Mouse (Mus musculus): ENCODE data around the gene Olfr763. TPM values are rescaled to one million over a fixed set of nuclear protein-coding genes. Genes with fewer than 3 reads are reported as not detected.
"Not testable (repeated sequence)": the region's sequence is repeated elsewhere in the genome, so short reads cannot be mapped to it uniquely, and the experiment has no call there.

Olfr763 gene
- total and polyA plus RNA-seq, 3 experiments, result not detected

- DNase-seq, result not testable (repeated sequence)
Observed at GRCm38 (mm10) chr10:129049898-129050297, 39.3 kb downstream of the Olfr763 start, which contains the start of gene Olfr765. Gene Olfr765 (minus strand): TSS chr10:129049998.

Other genes starting within 250 kb of the Olfr763 start
- 10 to 100 TPM; 35.8 to 64.4 TPM for gene Mmp19, start 219.9 kb upstream of the Olfr763 start, total RNA-seq (2021)
- gene Mmp19, start 219.9 kb upstream of the Olfr763 start, polyA plus RNA-seq (2012; rRNA removed), result 16.0 and 16.8 TPM in 2 replicates
- gene Dnajc14, start 206.7 kb upstream of the Olfr763 start, total RNA-seq (2021), result 10 to 100 TPM; 61.8 to 77.2 TPM
- gene Dnajc14, start 206.7 kb upstream of the Olfr763 start, polyA plus RNA-seq (2012; rRNA removed), result 7.1 and 10.6 TPM in 2 replicates
- 1 to 10 TPM; 6.7 to 9.4 TPM for gene Tmem198b, start 206.4 kb upstream of the Olfr763 start, total RNA-seq (2021)
- 15.6 and 18.0 TPM in 2 replicates for gene Tmem198b, start 206.4 kb upstream of the Olfr763 start, polyA plus RNA-seq (2012; rRNA removed)
- gene Sarnp, start 193.5 kb upstream of the Olfr763 start, total RNA-seq (2021), result 10 to 100 TPM; 52.7 to 55.8 TPM
- 1.3 and 1.5 TPM in 2 replicates for gene Sarnp, start 193.5 kb upstream of the Olfr763 start, polyA plus RNA-seq (2012; rRNA removed)
- 10 to 100 TPM; 52.3 to 64.8 TPM for gene Ormdl2, start 189.1 kb upstream of the Olfr763 start, total RNA-seq (2021)
- gene Ormdl2, start 189.1 kb upstream of the Olfr763 start, polyA plus RNA-seq (2012; rRNA removed), result 29.4 and 36.8 TPM in 2 replicates
- gene Gdf11, start 119.1 kb upstream of the Olfr763 start, total RNA-seq (2021), result 1 to 10 TPM; 1.8 to 2.3 TPM
- 0.55 and 0.99 TPM in 2 replicates for gene Gdf11, start 119.1 kb upstream of the Olfr763 start, polyA plus RNA-seq (2012; rRNA removed)
- 100 to 1,000 TPM; 279 to 433 TPM for gene Cd63, start 109.8 kb upstream of the Olfr763 start, total RNA-seq (2021)
- gene Cd63, start 109.8 kb upstream of the Olfr763 start, polyA plus RNA-seq (2012; rRNA removed), result 38.2 and 44.2 TPM in 2 replicates
- 10 to 100 TPM; 11.2 to 15.9 TPM for gene Rdh5, start 87.9 kb upstream of the Olfr763 start, total RNA-seq (2021)
- gene Rdh5, start 87.9 kb upstream of the Olfr763 start, polyA plus RNA-seq (2012; rRNA removed), result 24.3 and 29.3 TPM in 2 replicates
- gene Bloc1s1, start 86.8 kb upstream of the Olfr763 start, total RNA-seq (2021), result 100 to 1,000 TPM; 174 to 223 TPM
- 99.2 and 115 TPM in 2 replicates for gene Bloc1s1, start 86.8 kb upstream of the Olfr763 start, polyA plus RNA-seq (2012; rRNA removed)
- 10 to 100 TPM in 1 of 2 experiments, 1 to 10 TPM in 1; 8.4 to 25.6 TPM for gene Itga7, start 77.0 kb upstream of the Olfr763 start, total RNA-seq (2021)
- gene Itga7, start 77.0 kb upstream of the Olfr763 start, polyA plus RNA-seq (2012; rRNA removed), result 19.6 and 32.5 TPM in 2 replicates
- gene Mettl7b, start 49.8 kb upstream of the Olfr763 start, total RNA-seq (2021), result 1 to 10 TPM in 1 of 2 experiments, under 1 TPM in 1; 0.79 to 3.5 TPM
- 0.52 and 0.97 TPM in 2 replicates for gene Mettl7b, start 49.8 kb upstream of the Olfr763 start, polyA plus RNA-seq (2012; rRNA removed)
- not detected for gene Olfr9, start 21.4 kb upstream of the Olfr763 start, total RNA-seq (2021)
- not detected in 2 replicates for gene Olfr9, start 21.4 kb upstream of the Olfr763 start, polyA plus RNA-seq (2012; rRNA removed)
- not detected for gene Olfr764-ps1, start 29.1 kb downstream of the Olfr763 start, total RNA-seq (2021)
- gene Olfr764-ps1, start 29.1 kb downstream of the Olfr763 start, polyA plus RNA-seq (2012; rRNA removed), result not detected in 2 replicates
- not detected for gene Olfr765, start 39.2 kb downstream of the Olfr763 start, total RNA-seq (2021)
- gene Olfr765, start 39.2 kb downstream of the Olfr763 start, polyA plus RNA-seq (2012; rRNA removed), result not detected in 2 replicates
- gene Olfr766-ps1, start 58.2 kb downstream of the Olfr763 start, total RNA-seq (2021), result not detected
- not detected in 2 replicates for gene Olfr766-ps1, start 58.2 kb downstream of the Olfr763 start, polyA plus RNA-seq (2012; rRNA removed)
- not detected for gene Olfr767, start 72.1 kb downstream of the Olfr763 start, total RNA-seq (2021)
- not detected in 2 replicates for gene Olfr767, start 72.1 kb downstream of the Olfr763 start, polyA plus RNA-seq (2012; rRNA removed)
- not detected for gene Olfr768, start 88.6 kb downstream of the Olfr763 start, total RNA-seq (2021)
- not detected in 2 replicates for gene Olfr768, start 88.6 kb downstream of the Olfr763 start, polyA plus RNA-seq (2012; rRNA removed)
- not detected for gene Olfr769, start 107.1 kb downstream of the Olfr763 start, total RNA-seq (2021)
- not detected in 2 replicates for gene Olfr769, start 107.1 kb downstream of the Olfr763 start, polyA plus RNA-seq (2012; rRNA removed)
- gene Olfr770, start 128.2 kb downstream of the Olfr763 start, total RNA-seq (2021), result not detected
- not detected in 2 replicates for gene Olfr770, start 128.2 kb downstream of the Olfr763 start, polyA plus RNA-seq (2012; rRNA removed)
- not detected for gene Olfr771, start 154.0 kb downstream of the Olfr763 start, total RNA-seq (2021)
- gene Olfr771, start 154.0 kb downstream of the Olfr763 start, polyA plus RNA-seq (2012; rRNA removed), result not detected in 2 replicates
- gene Olfr772, start 167.1 kb downstream of the Olfr763 start, total RNA-seq (2021), result not detected
- not detected in 2 replicates for gene Olfr772, start 167.1 kb downstream of the Olfr763 start, polyA plus RNA-seq (2012; rRNA removed)
- not detected for gene Olfr773, start 176.6 kb downstream of the Olfr763 start, total RNA-seq (2021)
- not detected in 2 replicates for gene Olfr773, start 176.6 kb downstream of the Olfr763 start, polyA plus RNA-seq (2012; rRNA removed)
- not detected for gene Olfr774, start 225.4 kb downstream of the Olfr763 start, total RNA-seq (2021)
- gene Olfr774, start 225.4 kb downstream of the Olfr763 start, polyA plus RNA-seq (2012; rRNA removed), result not detected in 2 replicates
- gene Olfr775, start 237.6 kb downstream of the Olfr763 start, total RNA-seq (2021), result not detected
- gene Olfr775, start 237.6 kb downstream of the Olfr763 start, polyA plus RNA-seq (2012; rRNA removed), result not detected in 2 replicates
- not detected for gene Olfr776, start 248.3 kb downstream of the Olfr763 start, total RNA-seq (2021)
- not detected in 2 replicates for gene Olfr776, start 248.3 kb downstream of the Olfr763 start, polyA plus RNA-seq (2012; rRNA removed)

Data from adrenal gland, adult 2 months (tissue).